ENCODE assay signal across 18 mouse cellular contexts in the genomic region with DNA sequence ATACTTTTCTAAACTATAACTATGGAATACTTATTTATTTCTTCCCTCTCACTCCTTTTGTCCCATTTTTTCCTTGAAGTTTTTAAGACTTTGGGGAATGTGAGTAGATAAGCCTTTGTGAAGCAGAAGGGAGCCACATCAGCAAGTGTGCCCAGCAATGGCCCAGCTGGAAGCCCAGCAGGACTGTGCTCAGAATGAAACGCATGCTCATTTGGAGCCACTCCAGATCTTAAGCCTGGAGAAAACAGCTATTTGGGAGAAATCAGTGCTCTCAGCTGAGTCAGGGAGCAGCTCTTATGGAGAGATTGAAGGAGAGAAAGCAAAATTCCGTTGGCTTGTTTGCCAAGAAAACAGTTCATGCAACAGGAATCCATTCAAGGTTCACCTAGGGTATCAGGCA.
DNase-seq lines count a peak whose midpoint lies in the region; TF ChIP-seq lines count a peak whose summit lies in the region.
"Had no signal": no experiment of that assay in that cellular context is flagged by ENCODE, and none has a peak within 500 bp of the region (broad histone marks: within the 10 kb centered on the region; RNA-seq: fewer than 3 reads in every experiment).

No protein-coding gene starts in this region.

- WGBS in lung, adult 2 months, result 32% methylated on average over 2 of the region's 2 CpGs

- DNase-seq in cerebellum, postnatal 14 days, result peak; percentile 3 to 7
- DNase-seq in cerebellum, postnatal 4 days (ENCODE audit: low spot score in 2 of 2), result no peak
- peak; percentile 4 for DNase-seq in left cerebral cortex, postnatal 4 days
- no peak for DNase-seq in left cerebral cortex, postnatal 36 days (ENCODE audit: low spot score in 2 of 2)
- DNase-seq in lung, postnatal 36 days, result peak; percentile 6
- no peak for DNase-seq in lung, adult 2 months
- no peak for DNase-seq in natural killer cell, adult 2 months (ENCODE audit: low spot score in 2 of 2)
- DNase-seq: adrenal gland, postnatal 14 days; cerebellum, adult 18-20 months; embryo, embryonic 11 days; gastrocnemius, postnatal 10 days; heart, adult 2 months; heart, postnatal 14 days had no signal

- intact Hi-C loops in left cerebral cortex, postnatal 4 days (cut with DNase I), result no loop called here
- intact Hi-C loops in left cerebral cortex, postnatal 36 days (cut with DNase I), result no loop called here

- TF ChIP-seq POLR2A in lung, adult 2 months (IDR thresholded peaks at IDR 0.05; ENCODE audit: borderline replicate concordance, extremely low read depth, low read depth, low read length), result no peak

- TF ChIP-seq CTCF in lung, adult 2 months (IDR thresholded peaks at IDR 0.05; ENCODE audit: insufficient read depth, low read length), result no peak

- no peak overlapping the region for H3K4me3 ChIP-seq in lung, adult 2 months (replicated peaks; ENCODE audit: extremely low read depth, low read depth, low read length)
- H3K4me3 ChIP-seq: embryonic facial prominence, embryonic 15.5 days; erythroblast, embryonic 14.5 days; forebrain, embryonic 10.5 days; heart, adult 2 months; heart, embryonic 15.5 days; hindbrain, embryonic 13.5 days had no signal

- H3K4me1 ChIP-seq in lung, adult 2 months (ENCODE audit: control insufficient read depth, insufficient read depth, low read length), result no peaks in the 10 kb centered on the region
- H3K4me1 ChIP-seq: embryonic facial prominence, embryonic 15.5 days; forebrain, embryonic 10.5 days; heart, embryonic 15.5 days; hindbrain, embryonic 13.5 days had no signal

Comparison
In these comparisons a context has a peak if more than half of its experiments do, and no peak if none do; other contexts are left out.
1. DNase-seq: peak in cerebellum, postnatal 14 days (2 of 2), left cerebral cortex, postnatal 4 days (single experiment) and lung, postnatal 36 days (single experiment); none in cerebellum, postnatal 4 days (0 of 2), left cerebral cortex, postnatal 36 days (0 of 2), lung, adult 2 months (single experiment) and natural killer cell, adult 2 months (0 of 2).